Mouse (Mus musculus) left cerebral cortex, adult 18-20 months (tissue): ENCODE data around the gene Ltf. TPM values are rescaled to one million over a fixed set of nuclear protein-coding genes. Genes with fewer than 3 reads are reported as not detected.
A peak's percentile ranks its signal among the peaks of the same experiment; 100 is the strongest.

Experiments used
- DNase-seq, 2 experiments: peaks; one replicate each; pipeline ENCODE4 v3.0.0; 2021 to 2022; ENCODE audit warnings: low spot score in 2 of 2, mixed read lengths in 1 of 2
- long read RNA-seq, 2 experiments: library from polyadenylated mRNA; stranded (forward); transcript quantifications; one replicate each; pipeline ENCODE4 v2.0.0; 2021
- total RNA-seq, 2 experiments: library from RNA; stranded (reverse); gene quantifications; 2 replicates each; pipeline ENCODE4 v1.2.3; 2021

The Ltf gene
- total RNA-seq = under 1 TPM in 1 of 2 experiments, not detected in 1; 0.72 TPM
- long read RNA-seq, experiment 1 = 0 reads
- long read RNA-seq, experiment 2, partial matches to known transcripts = 0 of 1 reads
- long read RNA-seq, experiment 2, other reads (novel, unspliced or antisense) = 1 of 1 reads

- no peak for DNase-seq
Observed at GRCm38 (mm10) chr9:111019022-111019421, at the start of gene Ltf. Gene Ltf, plus strand, starts transcription at chr9:111019271.

- no peak for DNase-seq
Observed at GRCm38 (mm10) chr9:110979411-110979810, 39.7 kb upstream of the Ltf start.

DNA sequence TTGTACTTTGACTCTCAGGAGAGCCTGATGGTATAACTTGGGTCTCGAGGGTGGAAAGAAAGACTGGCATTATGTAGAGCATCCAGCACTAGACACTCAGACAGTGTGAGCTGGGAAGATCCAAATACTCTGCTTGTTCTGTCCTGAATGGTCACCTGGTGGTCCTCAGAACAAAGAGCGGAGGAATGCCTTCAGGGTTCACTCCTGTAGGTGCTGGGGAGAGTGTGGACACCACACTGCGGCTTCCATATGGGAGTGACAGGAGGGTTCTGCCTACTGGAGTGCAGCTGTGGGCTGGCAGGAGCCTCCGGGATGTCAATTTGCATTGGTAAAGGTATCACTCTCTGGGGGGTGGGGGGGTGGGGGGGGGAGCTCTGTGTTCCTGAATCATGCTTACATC lies 36.7 kb upstream of the Ltf start:
- peak in 1 of 2 experiments; percentile 5 for DNase-seq

DNA sequence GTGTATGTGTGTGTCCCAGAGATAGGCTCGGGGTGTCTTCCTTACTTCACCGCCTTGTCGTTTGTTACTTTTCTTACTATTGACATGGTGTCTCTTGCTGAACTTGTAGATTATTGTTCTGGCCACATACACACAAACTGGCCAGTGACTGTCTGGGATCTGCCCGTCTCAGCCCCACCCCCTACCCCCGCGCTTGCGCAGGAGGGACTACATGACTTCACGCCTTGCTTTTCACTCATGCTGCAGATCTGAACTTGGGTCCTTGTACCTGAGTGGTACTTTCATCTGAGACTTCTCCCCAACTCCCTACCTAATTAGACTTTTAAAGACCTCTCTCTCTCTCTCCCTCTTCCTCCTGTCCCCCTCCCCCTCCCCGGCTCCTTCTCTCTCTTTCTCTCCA lies 35.0 kb upstream of the Ltf start:
- no peak for DNase-seq

GRCm38 (mm10) chr9:110985541-110985940 lies 33.5 kb upstream of the Ltf start:
- DNase-seq = no peak

- DNase-seq = no peak
Observed at GRCm38 (mm10) chr9:110985951-110986350, 33.1 kb upstream of the Ltf start.

- DNase-seq = no peak
Observed at GRCm38 (mm10) chr9:110987331-110987730, 31.7 kb upstream of the Ltf start.

DNA sequence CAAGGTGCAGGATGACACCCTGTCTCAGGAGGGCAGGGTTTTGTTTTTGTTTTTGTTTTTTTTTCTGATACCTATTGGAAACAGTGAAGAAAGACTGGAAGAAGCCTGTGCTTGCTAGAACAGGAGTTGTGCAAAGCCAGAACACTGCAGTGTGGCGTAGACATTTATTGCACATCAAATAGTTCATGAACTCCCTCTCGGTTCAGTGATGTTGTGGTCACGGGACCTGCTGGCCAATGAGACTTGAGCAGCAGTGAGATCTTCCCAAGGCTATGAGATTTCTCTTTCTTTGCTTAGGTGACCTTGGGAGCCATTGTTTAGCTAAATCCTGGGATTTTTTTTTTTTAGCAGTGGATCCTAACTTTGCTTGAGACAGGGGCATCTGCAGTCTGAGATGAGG lies 31.0 kb upstream of the Ltf start:
- no peak for DNase-seq

- DNase-seq = no peak
Observed at GRCm38 (mm10) chr9:110989141-110989540, 29.9 kb upstream of the Ltf start.

DNA sequence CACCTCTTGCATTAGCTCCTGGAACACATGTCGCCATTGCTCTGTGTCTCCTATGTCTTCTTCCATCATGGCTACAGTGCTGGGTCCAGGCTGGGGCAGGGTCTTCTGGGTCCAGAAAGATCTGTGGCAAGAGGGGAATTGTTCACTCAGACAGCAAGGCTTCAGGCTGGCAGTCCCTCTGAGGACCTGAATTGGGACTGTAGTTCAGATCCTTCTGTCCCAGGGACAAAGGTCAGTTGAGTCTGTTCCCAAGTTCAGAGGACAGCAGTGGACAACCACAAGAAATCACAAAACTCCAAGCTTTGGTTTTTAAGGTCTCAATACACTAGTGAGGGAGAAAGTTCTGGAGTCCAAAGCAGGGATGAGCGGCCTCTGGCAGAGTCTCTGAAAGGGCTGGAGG lies 29.5 kb upstream of the Ltf start:
- DNase-seq = no peak

DNA sequence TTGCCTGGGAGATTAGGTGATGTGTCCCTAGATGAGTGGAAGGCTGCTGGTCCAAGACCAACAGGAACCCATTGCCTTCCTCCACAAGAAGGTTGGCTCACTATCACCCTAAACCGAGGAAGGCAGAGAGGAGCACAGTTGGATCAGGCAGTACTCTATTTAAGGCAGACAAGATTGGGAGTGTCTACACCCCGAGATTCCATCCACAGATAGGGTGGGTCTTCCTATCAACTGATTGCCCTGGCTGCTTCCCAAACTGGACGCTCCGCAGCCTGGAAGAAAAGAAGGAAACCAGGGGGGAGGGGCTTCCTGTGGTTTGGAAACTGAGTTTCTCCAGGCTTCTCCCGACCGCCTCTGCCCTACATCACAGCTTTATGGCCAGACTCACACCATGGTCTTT lies 28.9 kb upstream of the Ltf start, which contains the start of gene Rtp3:
Gene Rtp3, minus strand, starts transcription at position 380 of the 400 bp plus-strand sequence.
- no peak for DNase-seq

DNA sequence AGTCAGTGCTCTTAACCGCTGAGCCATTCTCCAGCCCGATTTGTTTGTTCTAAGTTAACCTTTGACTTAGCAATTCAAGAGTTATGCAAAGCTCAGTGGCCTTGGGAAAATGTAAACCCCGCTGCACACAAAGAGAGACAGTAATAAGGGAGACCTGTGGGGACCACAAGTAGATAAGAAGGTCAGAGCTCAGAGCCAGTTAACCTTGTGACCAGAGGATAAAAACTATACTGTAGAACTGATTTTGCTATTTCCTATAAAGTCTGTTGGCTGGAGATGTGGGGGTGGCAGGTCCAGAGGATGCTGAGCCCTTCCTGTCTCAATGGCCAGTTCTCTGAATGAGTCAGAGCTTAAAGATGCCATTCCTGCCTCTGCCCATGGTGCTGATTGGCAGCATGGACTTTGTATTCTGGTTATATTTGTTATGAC lies 25.8 kb upstream of the Ltf start:
- no peak for DNase-seq

GRCm38 (mm10) chr9:110994716-110995172 lies 24.3 kb upstream of the Ltf start:
- peak; percentile 69 to 72 for DNase-seq

- peak; percentile 68 to 75 for DNase-seq
Observed at GRCm38 (mm10) chr9:110997245-110997644, 21.8 kb upstream of the Ltf start.

DNA sequence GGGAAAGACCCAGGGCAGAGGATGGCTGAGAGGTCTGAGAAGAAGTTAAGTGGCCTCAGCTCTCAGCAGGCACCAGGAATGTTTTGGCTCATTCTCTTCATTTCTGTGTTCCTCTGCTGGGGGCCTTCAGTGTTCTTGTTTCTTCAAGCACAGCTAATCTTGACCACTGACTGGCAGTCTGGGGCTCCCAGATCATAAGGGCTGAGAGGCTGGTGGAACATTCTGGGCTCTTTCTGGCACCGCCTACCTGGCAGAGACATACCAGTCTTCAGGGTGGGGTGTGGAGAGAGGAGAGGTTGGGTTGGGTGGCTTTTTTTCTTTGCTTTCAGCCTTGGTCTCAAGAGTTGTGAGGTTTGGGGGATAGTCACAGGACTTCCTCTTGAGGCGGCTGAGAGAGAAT lies 20.0 kb upstream of the Ltf start:
- DNase-seq = no peak

DNA sequence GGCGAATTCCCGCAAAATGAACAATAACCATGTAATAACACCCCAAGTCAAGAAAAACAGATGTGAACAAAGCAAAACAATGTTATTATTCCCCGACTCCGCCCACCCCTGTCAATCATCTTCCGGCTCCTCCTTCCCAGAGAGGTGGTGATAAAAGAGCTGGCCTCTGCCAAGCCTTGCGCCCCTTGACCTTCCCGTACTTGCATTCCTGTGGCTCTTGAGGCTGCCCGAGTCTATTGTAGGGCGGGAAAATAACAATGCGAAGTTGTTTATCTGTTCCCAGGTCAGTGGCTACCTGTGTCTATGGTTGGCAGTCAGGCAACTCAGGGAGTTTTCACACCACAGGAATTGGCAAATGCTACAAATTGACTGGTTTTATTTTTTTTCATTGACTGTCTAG lies 19.2 kb upstream of the Ltf start:
- DNase-seq = no peak

- DNase-seq = no peak
Observed at GRCm38 (mm10) chr9:111001621-111002020, 17.4 kb upstream of the Ltf start.

DNA sequence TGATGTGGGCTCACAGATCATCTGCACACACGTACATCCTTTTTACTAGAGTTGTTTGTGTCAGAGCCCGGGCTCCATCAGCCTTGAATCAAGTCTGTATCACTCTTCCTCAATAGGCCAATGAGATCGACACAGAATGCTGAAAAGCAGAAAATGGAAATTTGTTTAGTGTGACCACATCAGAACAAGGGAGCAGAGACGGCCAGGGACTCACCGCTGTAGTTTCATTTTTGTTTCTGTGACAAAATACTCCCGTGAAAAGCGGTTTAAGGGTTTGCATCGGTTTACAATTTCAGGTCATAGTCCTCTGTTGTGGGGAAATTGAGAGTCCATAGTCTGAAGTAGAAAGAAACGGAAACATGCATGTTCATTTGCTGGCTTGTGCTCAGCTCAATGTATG lies 15.8 kb upstream of the Ltf start:
- no peak for DNase-seq

- DNase-seq = no peak
Observed at GRCm38 (mm10) chr9:111006544-111006943, 12.5 kb upstream of the Ltf start.

GRCm38 (mm10) chr9:111009763-111010162 lies 9.3 kb upstream of the Ltf start:
- no peak for DNase-seq

DNA sequence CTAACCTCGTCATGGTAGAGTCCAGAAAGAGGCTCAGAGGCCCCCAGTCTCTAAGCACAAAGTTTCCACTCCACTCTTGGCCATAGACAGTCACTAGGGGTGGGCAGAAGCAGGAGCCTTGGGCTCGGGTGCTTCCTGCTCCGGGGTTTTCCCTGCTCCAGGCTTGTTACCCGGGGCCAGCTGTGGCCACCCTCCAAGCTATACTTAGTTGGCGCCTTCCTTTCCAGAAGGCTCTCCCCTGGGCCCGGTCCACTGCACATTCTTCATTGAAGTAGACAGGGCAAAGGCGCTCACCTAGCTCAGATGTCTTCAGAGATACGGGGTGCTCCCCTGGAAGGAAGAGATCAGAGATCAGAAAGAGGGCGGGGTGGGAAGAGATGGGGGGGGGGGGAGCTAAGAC lies 7.5 kb upstream of the Ltf start:
- no peak for DNase-seq

DNA sequence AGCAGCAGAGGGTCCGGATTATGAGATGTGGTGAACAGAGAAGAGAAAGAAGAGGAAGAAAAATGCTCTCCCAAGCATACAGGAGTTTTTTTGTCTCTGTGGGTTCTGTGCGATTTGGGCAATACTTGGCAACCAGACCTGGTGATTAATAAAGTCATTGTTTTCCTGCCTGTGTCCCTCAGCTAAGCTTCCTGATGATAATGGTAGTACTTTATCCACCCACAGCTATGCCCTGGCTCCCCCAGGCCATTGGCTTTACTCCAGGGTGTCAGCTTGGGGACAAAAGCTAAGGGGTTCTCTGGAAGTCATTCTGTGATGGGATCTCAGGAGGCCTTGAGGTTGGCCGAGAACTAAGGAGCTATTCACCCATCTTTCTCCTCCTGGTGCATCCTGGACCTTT lies 7.0 kb upstream of the Ltf start:
- no peak for DNase-seq

DNA sequence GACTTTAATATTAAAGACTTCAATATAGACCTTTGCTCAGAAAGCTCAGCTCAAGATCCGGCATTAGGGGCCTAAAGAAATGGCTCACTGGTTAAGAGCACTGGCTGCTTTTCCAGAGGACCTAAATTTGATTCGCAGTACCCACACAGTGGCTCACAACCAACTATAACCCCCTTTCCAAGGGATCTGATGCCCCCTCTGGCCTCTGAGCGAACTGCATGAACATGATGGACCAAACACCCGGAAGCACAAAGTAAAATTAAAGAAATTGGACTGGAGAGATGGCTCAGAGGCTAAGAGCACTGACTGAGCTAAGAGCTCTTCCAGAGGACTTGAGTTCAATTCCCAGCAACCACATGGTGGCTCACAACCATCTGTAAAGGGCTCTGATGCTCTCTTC lies 3.4 kb upstream of the Ltf start:
- DNase-seq = no peak

DNA sequence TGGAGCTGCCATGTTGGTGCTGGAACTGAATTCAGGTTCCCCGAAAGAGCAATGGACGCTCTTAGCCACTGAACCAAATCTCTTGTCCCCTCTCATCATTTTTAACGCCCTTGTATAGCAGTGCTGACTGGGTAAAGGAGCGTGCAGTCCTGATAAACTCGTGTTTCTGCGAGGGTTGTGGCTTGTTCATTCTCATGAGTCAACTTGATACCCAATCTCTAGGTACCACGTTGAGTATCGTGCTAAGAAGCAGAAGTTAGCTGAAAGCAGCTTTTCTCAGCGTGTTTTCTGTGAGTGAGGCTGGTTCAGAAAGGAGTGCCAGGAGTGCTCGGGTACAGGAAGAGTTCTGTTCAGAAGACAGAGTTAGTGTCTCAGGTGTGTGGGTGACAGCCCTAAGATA lies 7.7 kb downstream of the Ltf start:
- no peak for DNase-seq
